Mouse (Mus musculus) lung, adult 2 months (tissue): ENCODE data around the gene Adora2a. TPM values are rescaled to one million over a fixed set of nuclear protein-coding genes. Genes with fewer than 3 reads are reported as not detected.

ENCODE experiments used
- DNase-seq: peaks from one replicate; pipeline ENCODE4 v3.0.0; 2022
- H3K4me1 ChIP-seq: fragments of 200-500 bp; 2 replicates; pipeline ENCODE4 v1.6.1; 2011; ENCODE audit warnings: low read length; ENCODE audit not compliant: control insufficient read depth, insufficient read depth
- H3K4me3 ChIP-seq: fragments of 200-500 bp; replicated peaks from 2 replicates; pipeline ENCODE3; 2011; ENCODE audit warnings: low read depth, mild to moderate bottlenecking, control low read depth, low read length; ENCODE audit errors: extremely low read depth
- CTCF ChIP-seq: fragments of 200-500 bp; IDR thresholded peaks from 2 replicates; pipeline ENCODE4 v1.5.1; 2011; ENCODE audit warnings: mild to moderate bottlenecking, low read length, control low read depth; ENCODE audit not compliant: insufficient read depth
- POLR2A ChIP-seq: fragments of 200-500 bp; IDR thresholded peaks from 2 replicates; pipeline ENCODE4 v1.6.1; 2011; ENCODE audit warnings: low read depth, mild to moderate bottlenecking, control low read depth, low read length, borderline replicate concordance; ENCODE audit errors: extremely low read depth
- WGBS: fragments of 180-500 bp; shearing (Covaris S2); methylation state at CpG from one replicate; pipeline ENCODE4 v1.1.7; 2018; 5-methylcytosine and 5-hydroxymethylcytosine counted together
- polyA plus RNA-seq: library from polyadenylated mRNA; depleted of rRNA; stranded (reverse); fragments of >200 nt; gene quantifications from 2 replicates; pipeline ENCODE4 v1.2.3, GENCODE M21; 2012

The Adora2a gene
- polyA plus RNA-seq, 1 experiment, result 13.3 TPM

- no peak overlapping the region for H3K4me3 ChIP-seq
- TF ChIP-seq CTCF (no peak), POLR2A (no peak)
- H3K4me1 ChIP-seq, result peaks cover 9% of the 10 kb centered on the region
- WGBS, result 66% methylated on average over 8 of the region's 8 CpGs
- DNase-seq, result no peak
Observed at GRCm38 (mm10) chr10:75323986-75324385, 7.3 kb downstream of the Adora2a start.

- H3K4me3 ChIP-seq, result no peak overlapping the region
- WGBS, result 76% methylated on average over 10 of the region's 10 CpGs
- no peak for TF ChIP-seq POLR2A
- H3K4me1 ChIP-seq, result peaks cover 9% of the 10 kb centered on the region
- DNase-seq, result no peak
Observed at GRCm38 (mm10) chr10:75324391-75324790, 7.7 kb downstream of the Adora2a start.

GRCm38 (mm10) chr10:75325821-75326220, 9.1 kb downstream of the Adora2a start:
- TF ChIP-seq CTCF (no peak), POLR2A (no peak)
- WGBS, result 95% methylated on average over 23 of the region's 23 CpGs
- H3K4me1 ChIP-seq, result peaks cover 9% of the 10 kb centered on the region
- no peak overlapping the region for H3K4me3 ChIP-seq
- DNase-seq, result no peak

- TF ChIP-seq POLR2A (no peak), CTCF (no peak)
- Histone ChIP-seq H3K4me1 (peaks cover 9% of the 10 kb centered on the region), H3K4me3 (no peak overlapping the region)
- peak; percentile 24 for DNase-seq
- 24% methylated on average over 3 of the region's 3 CpGs for WGBS
Observed at GRCm38 (mm10) chr10:75326553-75326952, 9.9 kb downstream of the Adora2a start.

- DNase-seq, result no peak
- 40% methylated on average over 11 of the region's 11 CpGs for WGBS
- peaks cover 9% of the 10 kb centered on the region for H3K4me1 ChIP-seq
Observed at GRCm38 (mm10) chr10:75327081-75327480, 10.4 kb downstream of the Adora2a start.

GRCm38 (mm10) chr10:75328201-75328704, 11.6 kb downstream of the Adora2a start:
- H3K4me1 ChIP-seq, result peaks cover 9% of the 10 kb centered on the region
- no peak for DNase-seq
- 74% methylated on average over 4 of the region's 4 CpGs for WGBS
- H3K4me3 ChIP-seq, result no peak overlapping the region
- TF ChIP-seq POLR2A, result no peak
- TF ChIP-seq CTCF, result no peak

More at GRCm38 (mm10) chr10:75327081-75327480, 10.4 kb downstream of the Adora2a start:
- TF ChIP-seq CTCF, result no peak
- no peak for TF ChIP-seq POLR2A
- H3K4me3 ChIP-seq, result no peak overlapping the region

GRCm38 (mm10) chr10:75332268-75332667, 15.6 kb downstream of the Adora2a start:
- no peak for DNase-seq
- Histone ChIP-seq H3K4me1 (peaks cover 6% of the 10 kb centered on the region), H3K4me3 (no peak overlapping the region)
- no peak for TF ChIP-seq CTCF
- WGBS, result 75% methylated on average over 3 of the region's 3 CpGs

- 91% methylated on average over 23 of the region's 23 CpGs for WGBS
- no peak overlapping the region for H3K4me3 ChIP-seq
- TF ChIP-seq POLR2A (no peak), CTCF (no peak)
- H3K4me1 ChIP-seq, result peaks cover 4% of the 10 kb centered on the region
- no peak for DNase-seq
Observed at GRCm38 (mm10) chr10:75333176-75333776, 16.6 kb downstream of the Adora2a start.

GRCm38 (mm10) chr10:75334175-75334574, 17.5 kb downstream of the Adora2a start:
- no peak for TF ChIP-seq CTCF
- TF ChIP-seq POLR2A, result no peak
- Histone ChIP-seq H3K4me3 (no peak overlapping the region), H3K4me1 (peaks cover 4% of the 10 kb centered on the region)
- WGBS, result 49% methylated on average over 7 of the region's 7 CpGs
- no peak for DNase-seq

- no peak for DNase-seq
- no peak for TF ChIP-seq CTCF
- TF ChIP-seq POLR2A, result no peak
- 63% methylated on average over 6 of the region's 6 CpGs for WGBS
Observed at GRCm38 (mm10) chr10:75335075-75335474, 18.4 kb downstream of the Adora2a start.

GRCm38 (mm10) chr10:75337231-75337630, 20.6 kb downstream of the Adora2a start:
- no peak overlapping the region for H3K4me3 ChIP-seq
- DNase-seq, result no peak
- 85% methylated on average over 10 of the region's 10 CpGs for WGBS
- peaks cover 4% of the 10 kb centered on the region for H3K4me1 ChIP-seq
- TF ChIP-seq CTCF (no peak), POLR2A (no peak)

More at GRCm38 (mm10) chr10:75335075-75335474, 18.4 kb downstream of the Adora2a start:
- H3K4me1 ChIP-seq, result peaks cover 4% of the 10 kb centered on the region
- H3K4me3 ChIP-seq, result no peak overlapping the region
